Mouse (Mus musculus): Measurements from ENCODE around the gene Dip2c.
A peak's percentile ranks its signal among the peaks of the same experiment; 100 is the strongest.

DNA sequence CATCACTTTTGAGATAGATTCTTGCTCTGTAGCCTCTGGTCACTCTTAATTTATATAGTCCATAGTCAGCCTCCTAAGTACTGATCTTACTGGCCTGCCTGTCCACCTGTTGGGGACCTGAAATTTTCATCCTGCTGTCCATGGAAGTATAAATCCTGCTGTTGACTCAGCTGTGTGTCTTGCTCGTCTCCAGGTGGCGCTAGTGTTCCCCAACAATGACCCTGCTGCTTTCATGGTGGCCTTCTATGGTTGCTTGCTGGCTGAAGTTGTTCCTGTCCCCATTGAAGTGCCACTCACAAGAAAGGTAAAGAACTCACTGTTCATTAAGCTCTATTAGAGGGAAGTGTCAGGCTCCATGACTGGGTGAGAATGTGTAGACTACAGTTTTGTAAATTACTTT, 286.6 kb downstream of the Dip2c start:
- no peak for TF ChIP-seq CHD2 (IDR thresholded peaks at IDR 0.05; ENCODE audit: low read length)
- TF ChIP-seq TBP (IDR thresholded peaks at IDR 0.05; ENCODE audit: low read depth, low read length): no peak
- peak; percentile 64 to 74 (median 72) for TF ChIP-seq CTCF (IDR thresholded peaks at IDR 0.05 in 2 of 3, conservative IDR thresholded peaks at IDR 0.05 in 1 of 3; ENCODE audit: control insufficient read depth in 1 of 3, insufficient read depth in 1 of 3, low read depth in 2 of 3, low read length in 3 of 3, poor library complexity in 1 of 3, severe bottlenecking in 1 of 3)
